11 mouse cellular contexts compared by ENCODE assay signal in genomic region chr2:10366284-10366683, GRCm38 (mm10). TPM values are rescaled to one million over a fixed set of nuclear protein-coding genes. Genes with fewer than 3 reads are reported as not detected.
A peak's percentile ranks its signal among the peaks of the same experiment; 100 is the strongest.
DNase-seq lines count a peak whose midpoint lies in the region; ATAC-seq and TF ChIP-seq lines count a peak whose summit lies in the region.
"Had no signal": no experiment of that assay in that cellular context is flagged by ENCODE, and none has a peak within 500 bp of the region (broad histone marks: within the 10 kb centered on the region; RNA-seq: fewer than 3 reads in every experiment).

No protein-coding gene starts in this region.

- ATAC-seq in intestine, postnatal 0 days: no peak
- no peak for ATAC-seq in intestine, embryonic 16.5 days
- no peak for ATAC-seq in midbrain, embryonic 14.5 days (ENCODE audit: low FRiP score, low TSS enrichment)
- no peak for ATAC-seq in midbrain, embryonic 16.5 days
- no peak for ATAC-seq in stomach, postnatal 0 days (ENCODE audit: low FRiP score, low TSS enrichment)

- H3K27me3 ChIP-seq in intestine, postnatal 0 days (replicated peaks; ENCODE audit: control insufficient read depth, insufficient read depth, low read length): peaks cover 35% of the 10 kb centered on the region
- peaks cover 33% of the 10 kb centered on the region for H3K27me3 ChIP-seq in intestine, embryonic 16.5 days (replicated peaks; ENCODE audit: control insufficient read depth, insufficient read depth, low read length)
- H3K27me3 ChIP-seq in midbrain, embryonic 14.5 days (ENCODE audit: control insufficient read depth, insufficient read depth, low read length): peaks cover 43% of the 10 kb centered on the region
- peaks cover 26% of the 10 kb centered on the region for H3K27me3 ChIP-seq in midbrain, embryonic 16.5 days (ENCODE audit: control insufficient read depth, insufficient read depth, low read depth, low read length)
- H3K27me3 ChIP-seq in stomach, postnatal 0 days (ENCODE audit: control insufficient read depth, insufficient read depth, low read length): peaks cover 12% of the 10 kb centered on the region; the same call in 1 of the 2 replicates

- no peaks in the 10 kb centered on the region for H3K4me1 ChIP-seq in intestine, postnatal 0 days (replicated peaks; ENCODE audit: control insufficient read depth, insufficient read depth, low read length)
- no peaks in the 10 kb centered on the region; the same call in 1 of the 2 replicates for H3K4me1 ChIP-seq in intestine, embryonic 16.5 days (ENCODE audit: control insufficient read depth, insufficient read depth, low read length)
- no peaks in the 10 kb centered on the region for H3K4me1 ChIP-seq in midbrain, embryonic 14.5 days (ENCODE audit: control insufficient read depth, insufficient read depth, low read length)
- no peaks in the 10 kb centered on the region for H3K4me1 ChIP-seq in midbrain, embryonic 16.5 days (ENCODE audit: control insufficient read depth, insufficient read depth, low read length)
- no peaks in the 10 kb centered on the region for H3K4me1 ChIP-seq in stomach, postnatal 0 days (replicated peaks; ENCODE audit: control insufficient read depth, insufficient read depth)

- no peak overlapping the region for H3K27ac ChIP-seq in intestine, postnatal 0 days (ENCODE audit: low read depth, low read length)
- H3K27ac ChIP-seq in intestine, embryonic 16.5 days (ENCODE audit: low read length): no peak overlapping the region
- no peak overlapping the region for H3K27ac ChIP-seq in midbrain, embryonic 14.5 days (replicated peaks; ENCODE audit: low read depth, low read length)
- H3K27ac ChIP-seq in midbrain, embryonic 16.5 days (ENCODE audit: low read length): no peak overlapping the region
- H3K27ac ChIP-seq in stomach, postnatal 0 days (replicated peaks): no peak overlapping the region
- H3K27ac ChIP-seq: lung, embryonic 15.5 days; neural tube, embryonic 13.5 days had no signal

- peak; percentile 81 for DNase-seq in midbrain, embryonic 14.5 days
- peak; percentile 26 for DNase-seq in adipocyte (ENCODE audit: low spot score)
- DNase-seq in stomach, postnatal 0 days (ENCODE audit: low spot score): no peak
- no peak for DNase-seq in layer of hippocampus, postnatal 36 days
- DNase-seq: heart, postnatal 36 days; thymus, postnatal 25 days had no signal

- no peak overlapping the region for H3K9ac ChIP-seq in intestine, postnatal 0 days (ENCODE audit: low read depth, low read length)
- H3K9ac ChIP-seq in intestine, embryonic 16.5 days (ENCODE audit: low read depth, low read length): no peak overlapping the region
- no peak overlapping the region for H3K9ac ChIP-seq in midbrain, embryonic 14.5 days (replicated peaks; ENCODE audit: low read length)
- no peak overlapping the region for H3K9ac ChIP-seq in midbrain, embryonic 16.5 days (ENCODE audit: low read depth, low read length)
- H3K9ac ChIP-seq in stomach, postnatal 0 days (ENCODE audit: low read length): no peak overlapping the region
- H3K9ac ChIP-seq: lung, embryonic 15.5 days; neural tube, embryonic 13.5 days had no signal

- H3K36me3 ChIP-seq in intestine, postnatal 0 days (ENCODE audit: control insufficient read depth, insufficient read depth): no peaks in the 10 kb centered on the region
- H3K36me3 ChIP-seq in intestine, embryonic 16.5 days (ENCODE audit: control insufficient read depth, insufficient read depth, low read length): no peaks in the 10 kb centered on the region
- no peaks in the 10 kb centered on the region for H3K36me3 ChIP-seq in midbrain, embryonic 14.5 days (ENCODE audit: control insufficient read depth, insufficient read depth, low read length)
- H3K36me3 ChIP-seq in midbrain, embryonic 16.5 days (ENCODE audit: control insufficient read depth, insufficient read depth, low read length): no peaks in the 10 kb centered on the region
- H3K36me3 ChIP-seq in stomach, postnatal 0 days (ENCODE audit: control insufficient read depth, insufficient read depth, low read length): no peaks in the 10 kb centered on the region
- H3K36me3 ChIP-seq: lung, embryonic 15.5 days; neural tube, embryonic 13.5 days had no signal

- no peak overlapping the region for H3K4me2 ChIP-seq in intestine, postnatal 0 days (replicated peaks; ENCODE audit: low read depth)
- H3K4me2 ChIP-seq in intestine, embryonic 16.5 days (ENCODE audit: low read depth, low read length): no peak overlapping the region
- H3K4me2 ChIP-seq in midbrain, embryonic 14.5 days (ENCODE audit: low read length): no peak overlapping the region
- H3K4me2 ChIP-seq in midbrain, embryonic 16.5 days (ENCODE audit: low read length): no peak overlapping the region
- no peak overlapping the region for H3K4me2 ChIP-seq in stomach, postnatal 0 days (replicated peaks; ENCODE audit: low read depth)
- H3K4me2 ChIP-seq: lung, embryonic 15.5 days; neural tube, embryonic 13.5 days had no signal

- TF ChIP-seq CTCF in intestine, postnatal 0 days (IDR thresholded peaks at IDR 0.05; ENCODE audit: low read depth): peak; percentile 72
- TF ChIP-seq CTCF in stomach, postnatal 0 days (IDR thresholded peaks at IDR 0.05; ENCODE audit: low read depth): peak; percentile 76

- no peak overlapping the region for H3K4me3 ChIP-seq in intestine, postnatal 0 days (ENCODE audit: low read depth, low read length)
- no peak overlapping the region for H3K4me3 ChIP-seq in intestine, embryonic 16.5 days (ENCODE audit: low read length)
- no peak overlapping the region for H3K4me3 ChIP-seq in midbrain, embryonic 14.5 days (replicated peaks; ENCODE audit: low read depth, low read length)
- H3K4me3 ChIP-seq in midbrain, embryonic 16.5 days (ENCODE audit: low read depth, low read length): no peak overlapping the region
- no peak overlapping the region for H3K4me3 ChIP-seq in stomach, postnatal 0 days (ENCODE audit: low read depth, low read length)
- H3K4me3 ChIP-seq: lung, embryonic 15.5 days; neural tube, embryonic 13.5 days had no signal

- WGBS in intestine, postnatal 0 days: 16% methylated on average over 2 of the region's 2 CpGs
- 28% methylated on average over 2 of the region's 2 CpGs for WGBS in intestine, embryonic 16.5 days
- 31% methylated on average over 2 of the region's 2 CpGs for WGBS in midbrain, embryonic 14.5 days
- 20% methylated on average over 2 of the region's 2 CpGs for WGBS in midbrain, embryonic 16.5 days
- WGBS in stomach, postnatal 0 days: 15% methylated on average over 2 of the region's 2 CpGs

- no peak for TF ChIP-seq EP300 in stomach, postnatal 0 days (optimal IDR thresholded peaks at IDR 0.05)

- 0 out of 2 replicates have a peak, but pooled peaks cover 2% of the 10 kb centered on the region for H3K9me3 ChIP-seq in intestine, postnatal 0 days (ENCODE audit: control insufficient read depth)
- H3K9me3 ChIP-seq in intestine, embryonic 16.5 days (ENCODE audit: control insufficient read depth, low read length): no peaks in the 10 kb centered on the region
- H3K9me3 ChIP-seq in midbrain, embryonic 14.5 days (ENCODE audit: control insufficient read depth, low read length): no peaks in the 10 kb centered on the region
- H3K9me3 ChIP-seq in midbrain, embryonic 16.5 days (replicated peaks; ENCODE audit: control insufficient read depth, low read length, poor library complexity, severe bottlenecking): no peaks in the 10 kb centered on the region
- no peaks in the 10 kb centered on the region for H3K9me3 ChIP-seq in stomach, postnatal 0 days (ENCODE audit: control insufficient read depth, low read length)
- H3K9me3 ChIP-seq: lung, embryonic 15.5 days; neural tube, embryonic 13.5 days had no signal

RNA-seq across cellular contexts. Expression of gene Sfmbt2, which starts 4.0 kb away (rescaled TPM):
- polyA plus RNA-seq in intestine, postnatal 0 days (2015; fragmentation: Nextera tagmentation; extraction: Ambion mirVana): 0.41 and 0.47 TPM in 2 replicates
- polyA plus RNA-seq in intestine, embryonic 16.5 days (2015; fragmentation: Nextera tagmentation; extraction: Ambion mirVana): 0.65 and 0.93 TPM in 2 replicates
- 4.2 TPM in 2 replicates for polyA plus RNA-seq in midbrain, embryonic 14.5 days (2014; fragmentation: Nextera tagmentation; extraction: Ambion mirVana)
- 6.1 and 6.5 TPM in 2 replicates for polyA plus RNA-seq in midbrain, embryonic 16.5 days (2015; fragmentation: Nextera tagmentation; extraction: Ambion mirVana)
- polyA plus RNA-seq in stomach, postnatal 0 days (2015; fragmentation: Nextera tagmentation; extraction: Ambion mirVana): 0.63 and 0.65 TPM in 2 replicates
- total RNA-seq in layer of hippocampus, postnatal 36 days (2021): 1 to 10 TPM; 3.7 to 6.1 TPM

Comparison
In these comparisons a context has a peak if more than half of its experiments do, and no peak if none do; other contexts are left out.
1. DNase-seq: peak in midbrain, embryonic 14.5 days (single experiment) and adipocyte (single experiment); none in stomach, postnatal 0 days (single experiment) and layer of hippocampus, postnatal 36 days (0 of 2).